Mouse (Mus musculus): ENCODE results near the gene Vmn1r113.
"Not testable (repeated sequence)": the region's sequence is repeated elsewhere in the genome, so short reads cannot be mapped to it uniquely, and the experiment has no call there.

Vmn1r113 gene

GRCm38 (mm10) chr7:20786985-20787384 is at the start of gene Vmn1r113:
Vmn1r113 (plus strand) TSS chr7:20787285.
- not testable (repeated sequence) for DNase-seq

GRCm38 (mm10) chr7:20770885-20771284 is 16.2 kb upstream of the Vmn1r113 start, which contains the start of gene Vmn1r112:
Vmn1r112 (plus strand) TSS chr7:20771185.
- DNase-seq, result not testable (repeated sequence)

- DNase-seq, result not testable (repeated sequence)
Measured at GRCm38 (mm10) chr7:20812086-20812485, 25.0 kb downstream of the Vmn1r113 start, which contains the start of gene Vmn1r114. Vmn1r114 (minus strand) TSS chr7:20812186.
